Mouse (Mus musculus) WW6 (cell line): ENCODE measurements around the gene Ttll7.

Experiments used
- DNase-seq: peaks from one replicate; pipeline ENCODE4 v3.0.0-alpha.2; 2013; ENCODE audit warnings: low read depth, low spot score

Gene Ttll7

GRCm38 (mm10) chr3:146851966-146852891 lies at the start of gene Ttll7:
Gene Ttll7 (plus strand): TSS chr3:146852367.
- peak; percentile 60 for DNase-seq

DNA sequence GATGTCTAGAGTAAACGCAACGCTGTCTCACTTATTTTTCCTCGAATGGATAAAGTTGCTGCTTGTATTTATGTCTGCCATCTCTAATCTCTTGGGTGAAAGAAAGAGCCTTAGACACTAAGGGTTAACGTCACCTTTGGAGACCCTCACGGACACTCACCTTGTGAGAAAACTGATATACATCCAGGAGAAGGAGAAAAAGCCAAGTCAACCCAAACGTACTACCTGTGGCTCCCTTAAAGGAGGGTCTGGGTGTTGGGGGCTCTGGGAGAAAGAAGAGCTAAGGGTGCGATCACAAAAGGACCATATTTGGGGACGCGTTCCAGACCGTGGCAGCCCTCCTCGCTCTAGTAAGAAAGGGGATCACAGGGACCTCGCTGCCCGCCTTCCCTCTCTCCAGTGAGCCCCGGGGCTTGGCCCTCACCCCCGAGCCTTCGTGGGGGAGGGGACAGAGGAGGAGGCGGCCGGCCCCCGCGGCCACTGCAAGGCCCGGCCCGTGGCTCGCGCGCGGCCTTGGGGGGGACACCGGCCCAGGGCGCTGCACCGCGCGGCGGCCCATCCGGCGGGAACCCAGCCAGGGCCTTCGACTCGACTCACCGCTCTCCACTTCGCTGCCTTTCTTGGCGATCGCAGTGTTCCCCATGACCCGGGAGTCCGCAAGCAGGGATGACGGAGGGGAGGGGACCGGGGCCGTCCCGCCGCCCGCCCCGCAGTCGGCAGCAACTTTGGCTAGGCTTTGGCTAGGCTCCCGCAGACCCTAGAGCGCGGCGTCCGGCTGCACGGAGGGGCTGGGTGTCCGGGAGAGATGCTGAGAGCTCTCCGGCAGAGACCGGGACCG lies 39.9 kb upstream of the Ttll7 start:
- DNase-seq = peak; percentile 7

DNA sequence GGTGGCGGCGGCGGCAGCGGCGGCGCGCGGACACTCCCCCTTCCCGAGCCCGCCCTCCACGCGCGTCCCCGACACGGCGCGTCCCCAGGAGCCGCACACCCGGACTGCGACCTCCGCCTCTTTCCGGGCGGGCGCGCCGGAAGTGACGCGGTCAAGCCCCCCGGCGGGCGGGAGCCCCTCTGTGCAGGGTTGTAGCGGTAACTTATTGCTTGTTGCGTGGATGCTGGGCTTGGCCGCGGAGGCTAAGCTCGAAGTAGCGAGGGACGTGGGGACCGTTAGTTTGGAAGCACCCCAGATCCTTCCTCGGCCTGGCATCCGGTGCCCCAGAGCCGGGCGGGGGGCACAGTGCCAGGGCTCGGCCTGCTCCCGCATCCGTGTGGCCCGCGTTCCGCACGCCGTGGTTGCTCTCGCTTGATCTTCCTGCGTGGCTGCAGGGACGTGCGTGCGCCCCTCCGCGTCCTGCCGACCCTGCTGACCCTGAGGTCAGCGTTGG lies 39.2 kb upstream of the Ttll7 start, which contains the start of gene Prkacb:
Gene Prkacb, minus strand, starts transcription at position 90 of the 493 bp plus-strand sequence.
- DNase-seq = peak; percentile 62

- DNase-seq = no peak
Measured at GRCm38 (mm10) chr3:146813624-146814023, 38.5 kb upstream of the Ttll7 start.

- DNase-seq = no peak
Measured at GRCm38 (mm10) chr3:146820718-146821117, 31.4 kb upstream of the Ttll7 start.

- no peak for DNase-seq
Measured at GRCm38 (mm10) chr3:146842766-146843165, 9.4 kb upstream of the Ttll7 start.

DNA sequence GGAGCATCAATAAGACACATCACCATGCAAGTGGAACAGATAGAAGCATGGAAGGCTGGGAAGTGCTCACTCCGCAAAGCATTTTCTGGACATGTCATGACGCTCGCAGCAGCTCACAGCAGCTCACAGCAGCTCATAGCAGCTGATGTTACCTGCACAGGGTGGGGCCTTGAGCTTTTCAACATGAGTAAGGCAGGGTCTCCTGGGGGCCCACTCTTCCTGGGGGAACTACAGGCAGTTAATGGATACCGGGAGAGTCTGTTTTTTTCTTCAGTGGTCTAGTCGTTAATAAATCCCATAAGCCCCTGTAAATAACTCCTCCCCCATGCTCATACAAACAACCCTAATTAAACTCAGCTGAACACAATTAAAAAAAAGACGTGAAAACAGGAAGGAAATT lies 8.7 kb upstream of the Ttll7 start:
- DNase-seq = no peak

GRCm38 (mm10) chr3:146846237-146846636 lies 5.9 kb upstream of the Ttll7 start:
- DNase-seq = no peak

DNA sequence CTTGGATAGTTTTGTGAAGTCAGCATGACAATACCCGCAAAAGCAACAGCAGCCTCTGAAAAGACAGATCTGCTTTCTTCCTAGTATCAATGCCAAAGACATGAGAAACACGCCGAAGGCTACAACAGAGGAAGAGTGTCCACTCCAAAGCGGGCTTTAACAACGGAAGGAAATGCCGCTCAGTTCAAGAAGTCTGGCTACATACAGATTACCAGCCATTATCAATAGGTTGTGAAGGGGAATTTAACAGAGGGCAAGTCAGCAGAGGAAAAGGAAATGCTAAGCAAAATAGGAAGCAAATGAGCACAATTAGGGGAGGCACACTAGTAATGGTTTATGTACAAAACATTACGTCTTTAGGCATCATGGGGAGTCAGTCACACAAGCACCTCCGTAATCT lies 4.1 kb upstream of the Ttll7 start:
- no peak for DNase-seq

GRCm38 (mm10) chr3:146849360-146849759 lies 2.8 kb upstream of the Ttll7 start:
- no peak for DNase-seq

GRCm38 (mm10) chr3:146854473-146855087 lies 2.4 kb downstream of the Ttll7 start:
- DNase-seq = no peak

GRCm38 (mm10) chr3:146857373-146857772 lies 5.2 kb downstream of the Ttll7 start:
- DNase-seq = no peak

- no peak for DNase-seq
Measured at GRCm38 (mm10) chr3:146860308-146860707, 8.1 kb downstream of the Ttll7 start.

- DNase-seq = peak; percentile 29
Measured at GRCm38 (mm10) chr3:146866563-146866962, 14.4 kb downstream of the Ttll7 start.

DNA sequence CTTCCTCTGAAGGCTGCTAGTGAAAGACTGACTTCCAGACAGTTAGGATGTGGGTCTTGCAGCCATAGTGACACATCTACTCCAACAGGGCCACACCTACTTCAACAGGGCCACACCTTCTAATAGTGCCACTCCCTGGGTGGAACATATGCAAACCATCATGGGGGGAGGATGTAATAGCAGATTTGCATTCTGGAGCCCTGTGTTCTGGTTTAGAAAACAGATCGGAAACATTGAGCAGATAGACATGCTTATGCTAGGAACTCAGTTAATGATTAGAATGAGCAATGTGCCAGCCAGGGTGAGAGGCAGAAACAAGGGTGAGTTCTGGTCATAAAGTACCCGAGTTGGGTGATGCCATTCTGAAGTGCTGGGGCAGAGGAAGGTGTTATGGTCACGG lies 19.8 kb downstream of the Ttll7 start:
- DNase-seq = no peak

GRCm38 (mm10) chr3:146875929-146876328 lies 23.8 kb downstream of the Ttll7 start:
- DNase-seq = no peak

- no peak for DNase-seq
Measured at GRCm38 (mm10) chr3:146893931-146894330, 41.8 kb downstream of the Ttll7 start.

DNA sequence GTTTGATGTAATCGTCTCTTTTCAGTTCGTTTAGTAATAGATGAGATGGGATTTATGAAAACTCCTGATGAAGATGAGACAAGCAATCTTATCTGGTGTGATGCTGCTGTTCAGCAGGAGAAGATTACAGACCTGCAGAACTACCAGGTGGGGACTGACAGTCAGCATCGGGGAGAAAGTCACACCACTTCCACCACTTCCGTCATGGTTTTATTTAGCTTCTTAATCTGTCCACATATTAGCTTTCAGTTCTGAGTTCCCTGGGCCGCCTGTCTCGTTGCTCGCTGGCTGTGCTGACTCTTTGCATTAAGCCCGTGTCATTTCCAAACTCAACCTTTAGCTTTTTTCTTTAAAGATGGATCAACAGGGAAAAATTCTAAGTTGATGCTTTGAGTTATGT lies 44.4 kb downstream of the Ttll7 start:
- DNase-seq = no peak

DNA sequence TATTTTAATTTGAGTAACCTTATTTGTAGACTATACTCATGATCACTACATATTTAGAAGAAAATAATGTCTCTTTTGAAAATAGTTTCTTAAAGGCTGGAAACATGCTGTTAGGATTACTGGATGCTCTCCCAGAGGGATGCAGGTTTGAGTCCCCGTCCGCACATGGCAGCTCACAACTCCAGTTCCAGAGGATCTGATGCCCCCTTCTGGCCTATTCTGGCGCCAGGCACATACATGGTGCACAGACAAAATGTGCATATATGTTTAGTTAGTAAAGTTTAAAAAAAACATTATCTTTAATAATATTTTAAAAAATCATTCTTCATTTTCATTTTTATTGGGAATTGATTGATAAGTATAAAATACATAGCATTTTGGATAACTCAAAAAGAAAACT lies 47.9 kb downstream of the Ttll7 start:
- DNase-seq = no peak

DNA sequence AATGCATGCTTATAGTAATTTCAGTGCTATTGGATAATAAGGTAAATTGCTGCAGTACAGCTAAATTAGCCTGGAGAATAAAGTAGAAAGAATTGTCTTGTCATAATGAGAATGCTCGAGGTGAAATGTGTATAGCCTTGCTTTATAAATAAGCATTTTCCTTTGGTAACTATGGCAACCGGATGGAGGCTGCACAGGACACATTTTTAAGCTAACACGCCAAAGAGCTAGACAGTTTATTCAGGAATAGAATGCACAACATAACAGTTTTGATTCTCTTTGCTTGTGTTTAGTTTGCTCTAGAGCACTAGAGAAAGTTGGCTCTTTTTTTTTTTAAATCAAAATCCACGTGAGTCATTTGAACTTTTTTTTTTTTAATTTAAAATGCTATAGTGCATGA lies 49.6 kb downstream of the Ttll7 start:
- no peak for DNase-seq

- no peak for DNase-seq
Measured at GRCm38 (mm10) chr3:146905606-146906005, 53.4 kb downstream of the Ttll7 start.

GRCm38 (mm10) chr3:146908922-146909321 lies 56.8 kb downstream of the Ttll7 start:
- no peak for DNase-seq
